Mouse (Mus musculus) WW6 (cell line): ENCODE measurements around the gene Izumo4.

Source experiments
- DNase-seq: peaks from one replicate; pipeline ENCODE4 v3.0.0-alpha.2; 2013; ENCODE audit warnings: low read depth, low spot score

Gene Izumo4

GRCm38 (mm10) chr10:80687850-80688249 lies 14.1 kb upstream of the Izumo4 start:
- no peak for DNase-seq

GRCm38 (mm10) chr10:80692249-80693165 lies 9.5 kb upstream of the Izumo4 start:
- no peak for DNase-seq

- DNase-seq: no peak
These were observed 8.5 kb upstream of the Izumo4 start for GRCm38 (mm10) chr10:80693401-80694045.

- no peak for DNase-seq
These were observed 7.6 kb upstream of the Izumo4 start for GRCm38 (mm10) chr10:80694159-80694938.

GRCm38 (mm10) chr10:80695186-80695585 lies 6.8 kb upstream of the Izumo4 start:
- no peak for DNase-seq

GRCm38 (mm10) chr10:80695801-80696501 lies 6.0 kb upstream of the Izumo4 start:
- DNase-seq: no peak

GRCm38 (mm10) chr10:80696502-80697392 lies 5.2 kb upstream of the Izumo4 start:
- DNase-seq: no peak

- DNase-seq: no peak
These were observed 4.6 kb upstream of the Izumo4 start for GRCm38 (mm10) chr10:80697393-80697787.

- no peak for DNase-seq
These were observed 4.2 kb upstream of the Izumo4 start for GRCm38 (mm10) chr10:80697812-80698211.

GRCm38 (mm10) chr10:80698605-80699004 lies 3.4 kb upstream of the Izumo4 start:
- DNase-seq: no peak

GRCm38 (mm10) chr10:80700038-80700504 lies 1.9 kb upstream of the Izumo4 start:
- DNase-seq: no peak

GRCm38 (mm10) chr10:80700732-80701131 lies 1.3 kb upstream of the Izumo4 start:
- DNase-seq: no peak

GRCm38 (mm10) chr10:80702536-80703390 lies 779 bp downstream of the Izumo4 start:
- peak; percentile 71 for DNase-seq

GRCm38 (mm10) chr10:80703643-80704042 lies 1.7 kb downstream of the Izumo4 start:
- no peak for DNase-seq

- DNase-seq: no peak
These were observed 2.4 kb downstream of the Izumo4 start for GRCm38 (mm10) chr10:80704418-80704817.

GRCm38 (mm10) chr10:80705033-80705432 lies 3.0 kb downstream of the Izumo4 start:
- DNase-seq: no peak

GRCm38 (mm10) chr10:80705479-80705878 lies 3.5 kb downstream of the Izumo4 start:
- no peak for DNase-seq

GRCm38 (mm10) chr10:80710834-80711233 lies 8.8 kb downstream of the Izumo4 start:
- DNase-seq: no peak

- DNase-seq: no peak
These were observed 15.3 kb downstream of the Izumo4 start for GRCm38 (mm10) chr10:80717281-80717680.
